Mouse (Mus musculus) embryonic fibroblast, embryonic 13.5 days (primary cell): ENCODE results near the gene a. TPM values are rescaled to one million over a fixed set of nuclear protein-coding genes. Genes with fewer than 3 reads are reported as not detected.

Experiments
- H3K27ac ChIP-seq: 2 replicates; pipeline ENCODE4 v1.5.1; 2012; ENCODE audit warnings: low read length, control low read depth, inconsistent platforms; ENCODE audit not compliant: insufficient read depth
- H3K4me1 ChIP-seq: 2 replicates; pipeline ENCODE4 v1.6.1; 2011; ENCODE audit warnings: low read length; ENCODE audit not compliant: control insufficient read depth, insufficient read depth
- H3K4me3 ChIP-seq: 2 replicates; pipeline ENCODE4 v1.5.1; 2011; ENCODE audit warnings: mild to moderate bottlenecking, control low read depth, low read length; ENCODE audit not compliant: insufficient read depth
- CTCF ChIP-seq: IDR thresholded peaks from 2 replicates; pipeline ENCODE4 v1.5.1; 2011; ENCODE audit warnings: mild to moderate bottlenecking, control low read depth, low read length, moderate library complexity, borderline replicate concordance; ENCODE audit not compliant: insufficient read depth
- POLR2A ChIP-seq: IDR thresholded peaks from 2 replicates; pipeline ENCODE4 v1.6.1; 2011; ENCODE audit warnings: low read depth, mild to moderate bottlenecking, control low read depth, low read length, moderate library complexity
- polyA plus RNA-seq: library from polyadenylated mRNA; stranded (reverse); fragments of >200 nt; gene quantifications from 2 replicates; pipeline ENCODE4 v1.2.4, GENCODE M21; 2011; ENCODE audit warnings: low read depth; ENCODE audit not compliant: missing spikeins, insufficient read length

The a gene
- polyA plus RNA-seq = not detected in 2 replicates

DNA sequence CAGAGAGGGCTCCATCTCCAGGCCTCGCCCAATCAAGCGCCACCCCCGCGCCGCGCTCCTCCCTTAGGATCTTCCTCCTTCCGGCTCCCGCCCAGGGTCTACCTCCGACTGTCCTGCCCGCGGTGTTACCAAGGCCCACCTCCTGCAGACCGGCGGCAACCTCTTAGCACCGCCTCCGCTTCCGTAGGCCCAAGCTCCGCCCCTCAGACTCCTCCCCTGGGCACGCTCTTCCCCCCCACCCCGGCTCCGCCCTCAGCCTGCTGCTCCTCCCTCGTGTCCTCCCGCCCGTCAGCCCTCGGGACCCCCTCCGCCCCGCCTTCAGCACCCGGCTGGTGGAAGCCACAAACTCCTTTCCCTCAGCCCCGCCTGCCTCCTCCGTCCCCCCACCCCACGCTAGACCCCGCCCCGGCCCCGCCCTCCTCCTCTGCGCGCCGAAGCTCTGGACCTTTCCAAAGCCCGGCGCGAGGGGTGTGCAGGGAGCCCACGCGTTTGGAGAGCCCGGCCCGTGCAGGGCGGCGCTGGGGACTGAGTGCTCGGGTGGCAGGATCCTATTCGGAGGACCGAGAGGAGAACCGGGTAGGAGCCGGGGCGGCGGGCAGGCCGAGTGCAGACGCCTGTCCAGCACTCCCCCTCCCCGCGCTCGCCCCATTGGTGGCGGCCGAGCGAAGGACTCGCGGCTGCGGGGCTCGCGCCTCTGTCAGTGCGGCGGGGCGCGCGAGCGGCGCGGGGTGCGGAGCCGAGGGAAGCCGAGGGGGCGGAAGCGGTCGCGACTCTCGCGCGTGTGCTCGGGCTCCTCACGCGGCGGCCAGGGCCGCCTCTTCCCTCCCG is at the start of gene a, which contains the start of gene Raly:
Gene a, plus strand, starts transcription at position 747 of the 828 bp plus-strand sequence.
Gene Raly, plus strand, starts transcription at position 441 of the 828 bp plus-strand sequence.
- peaks cover 9% of the 10 kb centered on the region for H3K4me1 ChIP-seq
- peak within 1 kb of the TSS; percentile 100 for H3K4me3 ChIP-seq
- TF ChIP-seq CTCF = no peak
- TF ChIP-seq POLR2A = peak; percentile 95
- H3K27ac ChIP-seq = peak within 1 kb of the TSS; percentile 97

DNA sequence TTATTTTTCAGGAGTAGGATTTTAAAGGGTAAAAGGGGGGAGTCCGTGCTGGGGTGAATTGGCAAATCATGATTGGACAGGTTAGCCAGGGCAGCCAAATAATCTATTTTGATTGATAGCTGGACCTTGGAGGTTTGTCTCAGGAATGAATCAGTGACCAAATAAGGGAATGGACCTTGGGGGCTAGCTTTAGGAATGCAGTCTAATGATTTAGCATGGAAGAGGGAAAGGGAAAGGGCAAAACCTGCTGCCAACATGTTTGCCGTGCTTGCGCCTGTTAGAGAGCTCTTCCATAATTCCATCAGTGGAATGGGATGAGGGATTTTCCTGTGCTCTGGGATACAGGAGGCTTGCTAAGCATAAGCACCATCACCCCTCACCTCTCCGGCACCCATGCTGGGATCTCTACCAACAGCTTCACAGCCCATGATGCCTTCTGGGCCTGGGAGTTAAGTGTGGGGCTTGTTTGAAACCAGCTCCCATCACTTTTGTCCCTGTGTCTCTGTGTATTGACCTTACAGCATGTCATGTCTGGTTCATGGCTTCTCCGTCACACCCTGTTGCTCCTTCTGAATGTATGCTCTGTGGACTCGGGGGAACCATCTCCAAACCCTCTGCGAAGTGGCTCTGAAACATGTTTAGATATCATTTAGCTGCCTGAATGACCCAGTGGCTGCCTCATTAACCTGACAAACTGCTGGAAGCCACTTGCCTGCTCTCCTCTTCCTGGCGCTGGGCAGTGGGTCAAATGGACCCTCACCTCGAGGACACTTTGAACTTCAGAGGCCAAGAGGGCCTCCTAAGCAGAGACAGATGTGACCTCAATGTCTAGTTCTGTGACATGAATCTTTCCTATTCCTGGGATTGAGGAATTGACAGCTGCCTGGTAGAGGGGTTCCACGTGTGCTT is 48.0 kb upstream of the a start:
- Histone ChIP-seq H3K4me1 (no peaks in the 10 kb centered on the region; the same call in 1 of the 2 replicates), H3K27ac (no peak overlapping the region), H3K4me3 (no peak overlapping the region)
- TF ChIP-seq CTCF = no peak
- no peak for TF ChIP-seq POLR2A

DNA sequence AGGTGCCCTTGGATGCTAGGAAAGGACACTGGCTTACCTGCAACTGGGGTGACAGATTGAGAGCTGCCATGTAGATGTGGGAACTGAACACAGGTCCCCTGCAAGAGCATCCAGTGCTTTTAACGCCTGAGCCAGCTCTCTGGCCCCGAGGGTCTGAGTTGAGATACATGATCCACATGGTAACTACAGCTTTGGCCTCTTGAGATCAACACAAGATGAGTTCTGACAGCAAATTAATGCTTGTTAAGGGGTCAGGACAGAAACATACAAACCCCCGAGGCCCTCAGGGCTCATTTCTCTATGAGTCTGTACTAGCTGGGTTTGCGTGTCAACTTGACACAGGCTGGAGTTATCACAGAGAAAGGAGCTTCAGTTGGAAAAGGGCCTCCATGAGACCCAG is 47.3 kb upstream of the a start:
- Histone ChIP-seq H3K4me1 (no peaks in the 10 kb centered on the region; the same call in 1 of the 2 replicates), H3K4me3 (no peak overlapping the region), H3K27ac (no peak overlapping the region)
- TF ChIP-seq POLR2A (no peak), CTCF (no peak)

DNA sequence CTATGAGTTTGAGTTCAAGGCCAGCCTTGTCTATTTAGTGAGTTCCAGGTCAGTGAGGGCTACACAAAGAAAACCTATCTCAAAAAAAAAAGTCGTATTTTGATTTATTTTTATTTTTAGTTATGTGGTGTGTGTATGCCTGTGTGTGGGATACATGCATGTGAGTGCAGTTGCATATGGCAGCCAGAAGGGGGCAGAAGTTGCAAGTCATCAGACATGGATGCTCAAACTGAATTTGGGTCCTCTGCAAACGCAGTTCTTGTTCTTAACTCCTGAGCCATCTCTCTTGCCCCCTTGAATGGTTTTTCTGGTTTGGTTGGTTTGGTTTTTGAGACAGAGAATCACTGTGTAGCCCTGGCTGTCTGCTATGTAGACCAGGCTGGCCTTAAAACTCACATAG is 42.8 kb upstream of the a start:
- H3K4me3 ChIP-seq = no peak overlapping the region
- H3K27ac ChIP-seq = no peak overlapping the region
- no peaks in the 10 kb centered on the region; the same call in 1 of the 2 replicates for H3K4me1 ChIP-seq
- no peak for TF ChIP-seq CTCF

DNA sequence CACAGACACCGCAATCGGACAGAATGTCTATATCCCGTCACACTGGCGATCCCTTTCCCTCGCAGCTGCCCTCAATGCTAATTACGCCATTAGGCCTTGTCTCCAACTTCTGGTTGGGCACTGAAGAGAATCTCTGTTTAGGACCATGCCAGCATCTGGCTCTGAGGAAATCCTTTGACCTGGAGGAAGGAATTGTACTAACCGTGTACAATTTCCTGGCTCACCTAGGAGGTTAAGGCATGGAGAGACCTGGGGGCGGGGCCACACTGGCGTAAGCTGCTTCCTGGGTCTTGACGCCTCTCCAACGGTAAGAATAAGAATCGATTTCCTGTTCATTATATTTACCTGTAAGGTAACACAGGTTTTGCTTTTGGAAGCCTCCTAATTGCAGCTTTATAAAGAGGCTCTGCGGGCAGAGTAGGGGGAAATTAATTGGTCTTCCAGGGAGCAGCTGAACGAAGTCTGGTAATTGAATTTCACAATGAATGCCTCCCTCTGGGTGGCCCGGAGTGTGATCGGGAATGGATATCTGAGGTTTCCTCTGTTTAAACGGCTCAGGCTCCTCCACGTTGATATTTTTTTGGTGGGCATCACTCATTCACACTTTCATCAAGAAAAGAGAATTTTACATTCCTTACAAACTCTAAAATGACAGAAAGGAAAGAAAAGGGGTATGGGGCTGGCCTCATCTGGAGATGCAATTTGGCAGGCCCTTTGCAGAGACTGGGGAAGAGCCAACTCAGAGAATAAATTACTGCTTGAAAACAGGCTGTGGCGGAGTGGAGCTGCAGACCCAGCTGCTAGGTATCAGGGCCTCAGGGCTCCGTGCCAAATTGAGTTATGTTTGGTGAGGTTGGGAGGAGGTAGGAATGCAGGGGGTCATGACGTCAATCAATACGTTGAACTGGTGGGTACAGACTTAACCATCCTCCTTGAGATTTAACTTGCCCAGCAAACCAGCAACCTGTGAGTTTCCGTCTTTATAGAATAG is 41.9 kb upstream of the a start:
- no peak for TF ChIP-seq POLR2A
- no peak for TF ChIP-seq CTCF
- no peak overlapping the region for H3K27ac ChIP-seq

DNA sequence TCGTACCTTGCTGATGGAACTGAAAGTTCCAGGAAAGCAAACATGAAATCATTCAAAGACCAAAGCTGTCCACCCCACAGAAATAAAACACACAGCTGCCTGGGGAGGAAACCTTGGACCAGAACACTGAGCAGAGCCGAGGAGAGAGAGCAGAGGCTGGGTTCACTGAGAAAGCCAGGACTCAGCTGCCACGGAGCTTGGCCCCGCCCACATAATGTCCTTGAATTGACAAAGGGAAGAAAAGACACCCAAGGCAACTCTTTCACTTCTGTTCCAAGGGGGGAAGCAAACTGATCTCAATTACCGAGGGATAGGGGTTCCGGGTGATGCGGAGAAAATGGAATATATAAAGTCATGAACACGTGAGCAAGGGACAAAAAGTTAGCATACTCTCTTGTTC is 39.3 kb upstream of the a start:
- H3K4me1 ChIP-seq = no peaks in the 10 kb centered on the region; the same call in 1 of the 2 replicates
- TF ChIP-seq POLR2A = no peak
- no peak for TF ChIP-seq CTCF

More for the DNA sequence above, 41.9 kb upstream of the a start:
- no peaks in the 10 kb centered on the region; the same call in 1 of the 2 replicates for H3K4me1 ChIP-seq
- H3K4me3 ChIP-seq = no peak overlapping the region

DNA sequence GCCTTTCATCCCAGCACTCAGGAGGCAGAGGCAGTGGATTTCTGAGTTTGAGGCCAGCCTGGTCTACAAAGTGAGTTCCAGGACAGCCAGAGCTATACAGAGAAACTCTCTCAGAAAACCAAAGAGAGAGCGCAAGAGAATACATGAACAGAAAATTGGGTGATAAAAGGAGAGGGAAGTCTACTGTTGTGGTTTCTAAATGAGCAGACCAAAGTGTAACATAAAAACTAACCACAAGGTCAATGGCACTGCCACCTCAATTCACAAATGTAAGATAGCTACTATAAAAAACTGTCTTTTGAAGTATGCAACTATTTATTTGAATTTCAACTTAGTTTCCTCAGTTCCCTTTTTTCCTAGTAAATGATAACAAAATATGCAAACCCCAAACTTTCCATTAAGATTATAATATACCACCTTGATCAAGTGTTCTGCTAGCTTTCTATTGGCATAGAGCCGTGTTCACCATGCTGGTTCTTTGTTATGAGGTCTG is 37.1 kb upstream of the a start:
- TF ChIP-seq POLR2A (no peak), CTCF (no peak)
- Histone ChIP-seq H3K4me3 (no peak overlapping the region), H3K27ac (no peak overlapping the region), H3K4me1 (no peaks in the 10 kb centered on the region; the same call in 1 of the 2 replicates)

More for the DNA sequence above, 39.3 kb upstream of the a start:
- Histone ChIP-seq H3K4me3 (no peak overlapping the region), H3K27ac (no peak overlapping the region)

DNA sequence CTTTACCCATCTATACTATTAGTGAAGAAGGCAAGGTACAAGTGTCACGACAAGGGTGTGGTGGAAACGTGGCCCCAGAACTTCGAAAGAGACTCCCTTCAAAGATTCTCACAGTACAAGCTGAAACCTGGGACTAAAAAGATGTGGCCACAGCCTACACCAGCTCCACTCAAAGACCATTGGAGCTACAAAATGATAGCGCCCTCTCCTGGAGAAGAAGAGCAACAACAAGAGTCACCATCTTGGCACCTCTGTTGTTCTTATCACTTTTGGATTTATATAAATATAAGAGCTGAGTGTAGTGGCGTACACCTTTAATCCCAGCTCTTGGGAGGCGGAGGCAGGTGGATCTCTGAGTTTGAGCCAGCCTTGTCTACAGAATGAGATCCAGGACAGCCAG is 35.4 kb upstream of the a start:
- TF ChIP-seq POLR2A (no peak), CTCF (no peak)
- Histone ChIP-seq H3K4me3 (no peak overlapping the region), H3K27ac (no peak overlapping the region), H3K4me1 (no peaks in the 10 kb centered on the region)

DNA sequence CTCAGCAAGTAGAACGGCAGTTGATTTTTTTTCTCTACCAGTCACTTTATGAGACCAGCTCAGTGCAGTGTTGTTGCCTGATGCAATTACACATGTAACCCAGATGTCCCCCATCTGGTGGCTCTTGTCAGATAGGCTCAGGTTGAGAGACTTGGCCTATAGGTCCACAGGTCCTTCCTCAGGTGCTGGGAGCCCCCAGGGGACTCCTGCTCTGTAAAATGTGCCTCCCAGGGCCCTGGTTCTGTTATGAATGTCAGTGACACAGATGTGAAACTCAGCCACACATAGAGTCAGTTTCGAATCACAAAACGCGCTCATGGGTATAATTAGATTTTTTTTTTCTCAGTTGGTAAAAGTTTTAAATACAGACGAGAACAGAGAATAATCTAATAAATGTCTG is 33.5 kb upstream of the a start:
- no peak overlapping the region for H3K27ac ChIP-seq
- no peaks in the 10 kb centered on the region for H3K4me1 ChIP-seq
- no peak overlapping the region for H3K4me3 ChIP-seq
- no peak for TF ChIP-seq CTCF
- no peak for TF ChIP-seq POLR2A
